Mouse (Mus musculus): ENCODE measurements around the gene Duox1. TPM values are rescaled to one million over a fixed set of nuclear protein-coding genes. Genes with fewer than 3 reads are reported as not detected.

The Duox1 gene
- polyA plus RNA-seq, 1 experiment from 2014 or later = 0.67 TPM

Other genes with a start within 250 kb of the Duox1 start
- gene Spg11, start 197.3 kb upstream of the Duox1 start, polyA plus RNA-seq (2014; fragmentation: Nextera tagmentation; extraction: Ambion mirVana) = 9.3 and 9.8 TPM in 2 replicates
- gene B2m, start 168.0 kb upstream of the Duox1 start, polyA plus RNA-seq (2014; fragmentation: Nextera tagmentation; extraction: Ambion mirVana) = 353 and 386 TPM in 2 replicates
- 0.10 TPM in 1 of 2 replicates, not detected in the other for gene Trim69, start 155.0 kb upstream of the Duox1 start, polyA plus RNA-seq (2014; fragmentation: Nextera tagmentation; extraction: Ambion mirVana)
- gene Patl2, start 129.5 kb upstream of the Duox1 start, polyA plus RNA-seq (2014; fragmentation: Nextera tagmentation; extraction: Ambion mirVana) = 0.08 TPM in 1 of 2 replicates, not detected in the other
- gene Terb2, start 129.4 kb upstream of the Duox1 start, polyA plus RNA-seq (2014; fragmentation: Nextera tagmentation; extraction: Ambion mirVana) = not detected in 2 replicates
- gene Sord, start 80.9 kb upstream of the Duox1 start, polyA plus RNA-seq (2014; fragmentation: Nextera tagmentation; extraction: Ambion mirVana) = 27.1 and 31.9 TPM in 2 replicates
- gene Duox2, start 17.2 kb upstream of the Duox1 start, polyA plus RNA-seq (2014; fragmentation: Nextera tagmentation; extraction: Ambion mirVana) = 0.04 and 0.14 TPM in 2 replicates
- 0.71 TPM in 1 of 2 replicates, not detected in the other for gene Duoxa2, start 16.8 kb upstream of the Duox1 start, polyA plus RNA-seq (2014; fragmentation: Nextera tagmentation; extraction: Ambion mirVana)
- 3.6 and 4.2 TPM in 2 replicates for gene Duoxa1, start 1.9 kb upstream of the Duox1 start, polyA plus RNA-seq (2014; fragmentation: Nextera tagmentation; extraction: Ambion mirVana)
- gene Shf, start 53.5 kb downstream of the Duox1 start, polyA plus RNA-seq (2014; fragmentation: Nextera tagmentation; extraction: Ambion mirVana) = 5.5 and 6.4 TPM in 2 replicates
- gene Slc28a2, start 110.8 kb downstream of the Duox1 start, polyA plus RNA-seq (2014; fragmentation: Nextera tagmentation; extraction: Ambion mirVana) = 1.0 and 1.2 TPM in 2 replicates
- gene Gm14085, start 169.3 kb downstream of the Duox1 start, polyA plus RNA-seq (2014; fragmentation: Nextera tagmentation; extraction: Ambion mirVana) = not detected in 2 replicates